Mouse (Mus musculus) CD4-positive, CD25-positive, alpha-beta regulatory T cell, adult 2 months (primary cell): ENCODE measurements at regions not wholly inside any gene's neighbourhood (a gene's known extent, or its start where the extent isn't known, plus 50 kb on each side); places are given as distances from the start of the nearest gene placed in this dataset.

Source experiments
- DNase-seq: peaks from one replicate; pipeline ENCODE4 v3.0.0-alpha.2; 2012; ENCODE audit warnings: low read depth, low spot score

- DNase-seq: no peak
Observed at GRCm38 (mm10) chr1:120759380-120759779, 157.2 kb downstream of the En1 start.

- no peak for DNase-seq
Observed at GRCm38 (mm10) chr1:120761364-120761763, 159.1 kb downstream of the En1 start.

GRCm38 (mm10) chr1:120762498-120762897 lies 160.3 kb downstream of the En1 start:
- DNase-seq: no peak

GRCm38 (mm10) chr1:120762921-120763595 lies 160.8 kb downstream of the En1 start:
- DNase-seq: no peak

GRCm38 (mm10) chr1:120767054-120767453 lies 164.8 kb downstream of the En1 start:
- no peak for DNase-seq

GRCm38 (mm10) chr1:120771269-120771668 lies 169.1 kb downstream of the En1 start:
- DNase-seq: no peak

GRCm38 (mm10) chr1:120776906-120777305 lies 174.7 kb downstream of the En1 start:
- DNase-seq: no peak

GRCm38 (mm10) chr1:120777468-120777867 lies 175.2 kb downstream of the En1 start:
- no peak for DNase-seq

GRCm38 (mm10) chr1:120795245-120795644 lies 193.0 kb downstream of the En1 start:
- DNase-seq: no peak

- DNase-seq: no peak
Observed at GRCm38 (mm10) chr1:120801248-120801979, 199.2 kb downstream of the En1 start.

- DNase-seq: no peak
Observed at GRCm38 (mm10) chr1:120801980-120802364, 199.8 kb downstream of the En1 start.

GRCm38 (mm10) chr1:120814441-120814840 lies 212.2 kb downstream of the En1 start:
- no peak for DNase-seq

- no peak for DNase-seq
Observed at GRCm38 (mm10) chr1:120816237-120816820, 214.1 kb downstream of the En1 start.

GRCm38 (mm10) chr1:120817563-120817962 lies 215.3 kb downstream of the En1 start:
- DNase-seq: no peak

GRCm38 (mm10) chr1:120831975-120832374 lies 229.8 kb downstream of the En1 start:
- DNase-seq: no peak

- DNase-seq: no peak
Observed at GRCm38 (mm10) chr1:120842596-120842995, 240.4 kb downstream of the En1 start.

GRCm38 (mm10) chr1:120846146-120846545 lies 243.9 kb downstream of the En1 start:
- DNase-seq: no peak

GRCm38 (mm10) chr1:120851860-120852503 lies 249.8 kb downstream of the En1 start:
- no peak for DNase-seq

- DNase-seq: no peak
Observed at GRCm38 (mm10) chr1:120857566-120857965, 255.3 kb downstream of the En1 start.

- DNase-seq: no peak
Observed at GRCm38 (mm10) chr1:120859546-120859945, 257.3 kb downstream of the En1 start.

GRCm38 (mm10) chr1:120872554-120872953 lies 270.3 kb downstream of the En1 start:
- DNase-seq: no peak

- DNase-seq: no peak
Observed at GRCm38 (mm10) chr1:120882959-120883549, 280.8 kb downstream of the En1 start.
